Mouse (Mus musculus): ENCODE measurements around the gene Tmem184a.

Gene Tmem184a

GRCm38 (mm10) chr5:139819538-139820181, at the start of gene Tmem184a:
TSS of gene Tmem184a (minus strand) at chr5:139819917.
- DNase-seq, result no peak

DNA sequence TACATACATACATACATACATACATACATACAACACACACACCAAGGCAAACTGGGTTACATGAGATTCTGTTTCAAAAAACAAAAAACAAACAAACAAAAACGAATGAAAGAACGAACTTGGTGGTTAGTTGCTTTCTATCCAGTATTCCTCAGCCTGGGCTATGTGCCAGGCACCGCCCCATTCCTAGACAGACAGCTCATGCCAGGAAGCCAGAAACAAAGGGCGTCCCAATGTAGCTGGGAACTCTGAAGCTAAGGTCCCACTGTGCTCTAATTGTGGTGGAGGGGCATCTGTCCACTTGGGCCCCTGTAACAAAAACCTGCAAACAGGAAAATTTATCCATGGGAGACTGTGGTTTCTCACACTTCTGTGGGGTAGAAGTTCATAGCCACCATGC, 43.0 kb upstream of the Tmem184a start:
- peak; percentile 66 for DNase-seq

DNA sequence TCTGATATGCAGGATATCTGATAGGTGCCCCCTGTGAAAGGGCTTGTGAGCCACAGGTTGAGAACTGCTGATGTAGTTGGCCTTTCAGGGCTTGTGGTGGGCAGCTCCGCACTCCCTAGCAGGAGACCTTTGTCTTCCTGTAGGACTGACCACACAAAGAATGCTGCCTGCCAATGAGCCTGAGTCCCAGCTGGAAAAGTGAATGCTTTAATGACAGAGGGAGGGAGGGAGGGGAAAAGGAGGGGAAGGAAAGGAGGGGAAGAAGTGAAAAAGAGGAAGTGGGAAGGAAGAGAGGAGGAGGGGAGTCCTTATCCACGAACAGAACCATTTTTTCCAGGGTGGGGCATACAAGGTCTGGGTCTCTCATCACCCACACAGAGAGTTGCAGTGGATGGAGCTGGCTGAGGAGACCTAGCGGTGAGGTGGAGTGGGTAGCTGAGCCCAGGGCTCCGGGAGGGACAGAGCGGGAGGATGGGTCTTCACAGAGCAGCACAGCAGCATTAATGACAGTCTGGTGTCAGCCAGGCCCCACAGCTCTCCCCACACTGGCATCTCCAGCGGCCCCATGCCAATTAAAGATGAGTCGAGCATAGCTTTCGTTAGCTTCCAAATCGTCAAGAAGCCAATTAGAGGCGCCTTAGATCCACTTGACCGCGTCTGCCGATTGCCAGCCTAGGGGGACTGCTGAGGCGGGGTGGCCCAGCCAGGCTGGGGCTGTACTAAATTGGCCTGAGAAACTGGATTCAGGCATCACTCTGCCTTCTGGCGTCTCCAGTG, 40.8 kb upstream of the Tmem184a start:
- no peak for DNase-seq

GRCm38 (mm10) chr5:139849626-139850320, 30.1 kb upstream of the Tmem184a start:
- peak; percentile 50 for DNase-seq

DNA sequence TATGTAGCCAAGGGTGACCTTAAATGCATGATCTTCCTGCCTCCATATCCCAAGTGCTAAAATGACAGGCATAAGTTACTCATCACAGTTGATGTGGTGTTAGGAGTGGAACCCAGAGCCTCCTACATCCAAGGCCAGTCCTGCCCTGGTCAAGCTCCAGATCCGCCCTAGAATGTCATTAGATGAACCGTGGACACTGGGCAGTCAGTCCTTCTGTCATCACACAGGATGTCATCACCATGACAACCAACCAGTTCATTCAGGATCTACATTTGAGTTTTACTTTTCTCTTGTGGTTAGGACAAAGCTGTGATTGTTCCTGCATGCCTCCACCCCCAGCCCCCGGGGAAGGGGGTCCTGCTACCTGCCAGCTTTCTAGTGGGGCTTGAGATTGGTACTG, 19.4 kb upstream of the Tmem184a start:
- no peak for DNase-seq

DNA sequence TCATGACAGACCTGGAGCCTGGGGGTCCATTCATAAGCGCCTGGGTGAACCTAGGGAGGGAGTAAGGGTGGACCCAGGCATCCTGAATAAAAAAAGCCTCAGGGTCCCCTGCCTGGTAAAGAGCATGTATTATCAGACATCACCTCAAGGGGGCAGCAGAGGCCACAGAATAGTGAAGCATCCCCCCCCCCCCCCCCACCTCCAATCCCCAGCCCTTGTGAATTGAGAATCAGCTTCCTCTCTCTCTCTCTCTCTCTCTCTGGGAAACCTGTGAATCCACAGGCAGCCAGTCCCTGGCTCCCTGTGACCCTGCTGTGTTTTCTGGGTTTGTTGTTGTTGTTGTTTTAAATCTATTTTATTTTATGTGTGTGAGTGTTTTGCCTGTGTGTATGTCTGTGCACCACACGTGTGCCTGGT, 18.8 kb upstream of the Tmem184a start:
- peak; percentile 53 for DNase-seq

DNA sequence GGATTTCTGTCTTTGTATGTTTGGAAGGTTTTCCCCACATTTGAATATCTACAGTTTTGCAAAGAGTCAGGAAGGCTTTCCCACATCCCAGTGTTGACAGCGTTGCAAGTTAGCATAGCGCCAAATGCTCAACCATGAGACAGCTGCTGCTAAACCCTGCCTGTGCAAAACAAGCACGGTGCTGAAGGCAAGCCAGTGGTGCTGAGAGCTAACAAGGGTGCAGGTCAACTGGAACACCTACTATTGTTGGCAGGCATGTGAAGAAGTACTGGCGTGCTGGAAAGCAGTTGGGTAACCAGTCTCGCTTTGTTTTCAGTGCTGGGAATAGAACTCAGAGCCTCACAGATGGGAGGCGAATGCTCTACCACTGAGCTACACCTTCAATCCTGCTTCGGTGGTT, 16.0 kb upstream of the Tmem184a start:
- DNase-seq, result no peak

DNA sequence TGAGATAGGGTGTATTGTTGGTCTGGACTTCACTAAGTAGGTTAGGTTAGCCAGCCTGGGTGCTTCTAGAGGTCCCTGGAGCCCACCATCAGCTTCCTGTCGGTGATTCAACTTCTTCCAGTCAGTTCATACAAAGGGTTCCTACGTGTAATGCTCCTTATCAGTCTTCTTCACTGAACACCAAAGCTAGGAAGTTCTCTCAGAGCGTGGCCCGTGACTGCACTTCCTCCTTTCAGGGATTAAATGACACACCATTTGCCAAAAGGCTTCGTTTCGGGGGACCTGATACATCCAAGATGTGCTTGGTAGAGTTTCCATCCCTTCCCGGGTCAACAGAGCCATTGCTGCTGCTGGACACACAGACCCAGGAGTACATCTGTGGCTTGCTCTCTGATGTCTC, 12.4 kb upstream of the Tmem184a start:
- no peak for DNase-seq

- DNase-seq, result no peak
Measured at GRCm38 (mm10) chr5:139830734-139831133, 11.0 kb upstream of the Tmem184a start.

DNA sequence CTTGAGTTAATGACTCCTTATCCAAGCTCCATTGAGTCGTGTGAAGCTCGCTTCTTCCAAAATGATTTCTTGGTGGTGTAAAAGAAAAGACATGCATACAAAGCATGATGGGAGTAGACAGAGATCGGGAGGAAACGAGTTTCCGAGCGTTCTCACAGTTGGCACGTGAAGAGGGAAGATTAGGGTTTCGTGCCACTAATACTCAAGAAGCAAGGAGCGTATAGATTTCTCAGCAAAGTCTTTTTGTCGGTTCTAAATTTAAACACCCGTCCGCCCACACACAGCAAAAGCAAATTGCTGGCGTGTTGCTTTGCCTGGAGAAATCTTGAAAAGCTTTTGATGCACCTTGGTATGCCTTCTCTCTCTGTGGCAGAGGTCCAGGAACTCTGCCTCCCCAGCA, 9.7 kb upstream of the Tmem184a start:
- no peak for DNase-seq

- DNase-seq, result no peak
Measured at GRCm38 (mm10) chr5:139827593-139827992, 7.9 kb upstream of the Tmem184a start.

DNA sequence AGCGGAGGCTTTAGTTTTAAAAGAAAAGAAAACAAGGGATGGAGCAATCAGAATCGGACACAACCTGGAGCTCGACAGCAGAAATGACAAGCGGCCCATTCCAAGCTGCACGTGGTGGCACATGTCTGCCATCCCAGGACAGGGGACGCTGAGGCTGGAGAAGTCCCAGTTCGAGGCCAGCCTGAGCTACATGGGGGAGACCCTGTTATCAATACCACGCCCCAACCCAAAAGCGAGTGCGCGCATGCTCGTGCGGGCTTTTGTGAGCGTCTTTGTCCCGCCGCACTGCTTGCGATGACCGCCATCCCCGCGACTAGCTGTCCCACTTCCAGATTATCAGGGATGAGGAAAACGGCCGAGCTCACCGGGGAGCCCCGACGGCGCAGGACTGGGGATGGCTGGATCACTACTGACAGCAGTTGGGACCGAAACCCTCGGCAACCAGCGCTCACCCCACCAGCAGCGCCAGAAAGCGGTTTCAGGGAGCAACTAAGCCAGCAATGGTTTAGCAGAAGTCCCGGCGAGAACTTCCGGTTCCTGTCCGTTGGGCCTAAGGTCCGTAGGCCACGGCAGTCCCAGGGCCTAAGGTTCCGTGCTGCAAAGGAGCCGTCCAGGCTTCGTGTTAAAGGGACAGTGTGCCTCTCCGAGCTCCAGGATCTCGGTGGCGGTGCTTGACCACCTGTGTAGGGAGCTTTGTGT, 6.8 kb upstream of the Tmem184a start, which contains the start of the genes Gm26938 and Psmg3:
Gene Gm26938, minus strand, starts transcription at position 51 of the 699 bp plus-strand sequence.
Gene Psmg3, minus strand, starts transcription at position 529 of the 699 bp plus-strand sequence.
- peak; percentile 92 for DNase-seq

DNA sequence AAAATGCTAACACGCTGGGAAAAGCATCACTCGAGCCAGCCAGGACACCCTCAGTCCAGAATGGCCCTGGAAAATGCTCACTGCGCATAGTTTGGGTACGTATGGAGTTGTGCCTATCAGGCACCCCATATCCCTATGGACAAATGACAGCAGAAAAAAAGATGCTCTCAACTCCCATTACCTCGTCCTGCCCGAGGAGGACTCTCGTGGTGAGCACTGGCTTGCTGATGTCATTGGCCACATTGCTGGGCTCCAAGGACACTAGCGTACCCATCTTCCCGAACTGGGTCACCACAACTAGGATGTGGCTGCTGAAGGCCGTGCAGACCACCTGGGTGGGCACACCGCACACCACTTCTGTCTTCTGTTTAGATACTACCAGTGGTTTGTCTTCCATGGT, 6.2 kb upstream of the Tmem184a start:
- no peak for DNase-seq

GRCm38 (mm10) chr5:139824531-139824930, 4.8 kb upstream of the Tmem184a start:
- no peak for DNase-seq

DNA sequence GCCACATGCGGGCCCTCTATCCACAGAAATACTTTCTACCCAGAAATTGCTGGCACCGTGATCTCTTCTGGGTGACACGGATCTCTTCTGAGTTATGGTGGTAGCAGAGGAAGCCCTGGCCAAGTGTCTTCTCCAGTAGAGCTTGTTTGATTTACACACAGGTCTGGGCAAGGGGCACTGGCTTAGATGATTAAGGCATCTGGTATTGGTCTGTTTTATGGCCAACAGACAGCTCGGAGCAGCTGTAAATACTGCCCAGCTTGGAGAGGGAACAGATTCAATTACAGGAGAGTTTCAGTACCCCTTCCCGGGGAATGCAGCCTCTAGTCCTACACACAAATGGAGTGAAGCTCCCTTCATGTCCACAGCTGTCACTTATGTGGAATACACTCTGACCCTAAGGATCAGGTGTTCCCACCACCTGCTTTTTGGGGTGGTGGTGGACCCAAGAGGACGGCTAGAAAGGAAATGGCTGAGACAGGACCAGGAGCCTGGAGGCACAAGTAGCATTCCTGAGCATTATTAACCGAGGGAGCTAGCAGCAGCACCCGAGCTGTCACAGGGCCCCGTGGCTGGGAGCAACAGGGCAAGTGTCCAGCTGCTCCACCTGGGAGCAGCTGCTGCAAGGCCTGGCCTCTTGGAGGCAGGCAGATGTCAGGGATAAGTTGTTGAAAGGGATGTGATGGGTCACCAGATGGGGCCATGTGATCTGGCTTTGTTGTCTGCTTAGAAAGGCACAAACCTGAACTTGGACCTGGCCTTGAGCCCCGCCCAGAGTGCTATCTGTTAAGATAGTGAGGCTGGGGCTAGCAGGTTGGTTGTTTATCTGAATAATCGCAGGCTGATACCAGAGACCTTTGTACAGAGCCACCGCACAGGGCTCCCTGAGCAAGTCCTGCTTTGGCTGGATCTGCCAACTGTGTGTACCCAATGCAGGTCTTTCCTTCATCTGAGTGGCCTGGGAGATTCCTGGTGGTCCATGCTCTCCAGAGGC, 2.0 kb upstream of the Tmem184a start:
- DNase-seq, result no peak

DNA sequence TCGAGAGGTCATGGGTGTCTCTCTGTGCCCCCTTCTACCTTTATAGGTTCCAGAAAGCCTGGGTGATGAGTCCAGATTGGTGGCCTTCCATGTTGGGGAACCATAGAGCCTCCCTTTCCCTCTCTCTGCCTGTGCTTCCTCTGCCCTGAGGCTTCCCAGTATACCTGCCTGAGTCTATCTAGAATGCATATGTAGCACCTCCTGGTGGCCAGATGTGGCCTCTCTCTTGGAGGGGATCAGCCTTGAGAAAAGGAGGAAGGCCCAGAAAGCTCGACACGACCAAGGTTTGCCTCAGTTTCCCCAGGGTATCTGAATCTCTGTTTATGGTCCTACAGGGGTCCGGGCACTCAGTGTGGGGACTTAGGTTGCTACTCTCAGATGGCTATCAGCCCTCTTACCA, 916 bp downstream of the Tmem184a start:
- DNase-seq, result peak; percentile 73

- no peak for DNase-seq
Measured at GRCm38 (mm10) chr5:139818056-139818455, 1.7 kb downstream of the Tmem184a start.

DNA sequence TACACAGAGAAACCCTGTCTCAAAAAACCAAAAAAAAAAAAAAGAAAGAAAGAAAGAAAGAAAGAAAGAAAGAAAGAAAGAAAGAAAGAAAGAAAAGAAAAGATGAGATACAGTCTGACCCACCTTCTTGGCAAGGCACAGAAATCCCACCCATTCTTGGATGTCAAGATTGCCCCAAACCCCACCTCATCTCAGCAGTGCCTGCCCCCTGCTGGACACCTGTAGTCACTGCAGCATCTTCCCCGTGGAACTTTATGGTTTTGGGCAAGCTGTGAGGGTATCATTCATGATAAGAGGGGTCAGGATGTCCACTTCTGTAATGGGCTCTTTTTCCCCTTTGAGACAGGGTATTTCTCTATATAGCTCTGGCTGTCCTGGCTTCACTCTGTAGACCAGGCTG, 2.4 kb downstream of the Tmem184a start:
- no peak for DNase-seq

DNA sequence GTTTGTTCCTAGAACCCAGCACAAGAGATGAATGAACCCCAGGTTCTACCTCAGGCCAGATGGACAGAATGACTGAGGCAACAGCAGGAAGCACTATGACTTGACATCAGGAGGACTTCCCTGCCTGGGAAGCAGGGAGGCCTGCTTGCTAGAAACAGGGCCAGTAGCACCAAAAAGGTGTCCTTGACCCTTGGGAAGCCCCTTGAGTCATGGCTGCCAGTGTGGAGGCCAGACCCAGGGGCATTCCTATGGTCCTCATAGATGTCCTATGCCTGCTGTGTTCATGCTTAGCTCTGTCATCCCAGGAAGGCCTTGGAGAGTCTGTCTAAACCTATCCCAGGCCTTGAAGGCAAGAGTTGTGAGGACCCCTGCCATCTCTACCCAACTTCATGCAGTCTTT, 3.3 kb downstream of the Tmem184a start:
- DNase-seq, result no peak

- DNase-seq, result no peak
Measured at GRCm38 (mm10) chr5:139815964-139816363, 3.8 kb downstream of the Tmem184a start.

DNA sequence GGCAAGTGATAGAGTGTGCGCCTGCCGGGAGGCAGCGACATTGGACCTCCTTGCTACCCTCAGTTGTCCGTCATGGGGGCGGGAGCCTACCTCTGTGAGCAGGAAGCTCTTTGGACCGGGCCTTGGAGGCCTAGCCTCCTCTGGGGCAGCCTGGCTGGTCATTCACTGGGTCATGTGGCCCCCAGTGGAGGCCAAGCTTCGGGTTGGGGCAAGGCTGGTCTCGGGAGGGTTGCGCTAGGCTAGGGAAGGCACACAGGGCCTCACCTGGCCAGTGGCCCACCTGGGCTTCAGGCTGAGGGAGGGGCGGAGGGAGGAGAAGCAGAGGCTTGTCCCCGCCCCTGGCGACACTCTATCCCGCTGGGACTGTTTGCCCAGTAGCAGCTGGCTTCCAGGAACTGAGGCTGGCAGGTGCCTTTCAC, 5.7 kb downstream of the Tmem184a start:
- DNase-seq, result peak; percentile 94

- peak; percentile 18 for DNase-seq
Measured at GRCm38 (mm10) chr5:139813126-139813490, 6.6 kb downstream of the Tmem184a start.

Data from kidney, adult 9 months (tissue).